Mouse (Mus musculus) embryonic fibroblast, embryonic 13.5 days (primary cell): ENCODE data around the gene Gpr157. TPM values are rescaled to one million over a fixed set of nuclear protein-coding genes. Genes with fewer than 3 reads are reported as not detected.

Source experiments
- H3K27ac ChIP-seq: 2 replicates; pipeline ENCODE4 v1.5.1; 2012; ENCODE audit warnings: low read length, control low read depth, inconsistent platforms; ENCODE audit not compliant: insufficient read depth
- H3K4me1 ChIP-seq: 2 replicates; pipeline ENCODE4 v1.6.1; 2011; ENCODE audit warnings: low read length; ENCODE audit not compliant: control insufficient read depth, insufficient read depth
- H3K4me3 ChIP-seq: 2 replicates; pipeline ENCODE4 v1.5.1; 2011; ENCODE audit warnings: mild to moderate bottlenecking, control low read depth, low read length; ENCODE audit not compliant: insufficient read depth
- CTCF ChIP-seq: IDR thresholded peaks from 2 replicates; pipeline ENCODE4 v1.5.1; 2011; ENCODE audit warnings: mild to moderate bottlenecking, control low read depth, low read length, moderate library complexity, borderline replicate concordance; ENCODE audit not compliant: insufficient read depth
- POLR2A ChIP-seq: IDR thresholded peaks from 2 replicates; pipeline ENCODE4 v1.6.1; 2011; ENCODE audit warnings: low read depth, mild to moderate bottlenecking, control low read depth, low read length, moderate library complexity
- polyA plus RNA-seq: library from polyadenylated mRNA; stranded (reverse); fragments of >200 nt; gene quantifications from 2 replicates; pipeline ENCODE4 v1.2.4, GENCODE M21; 2011; ENCODE audit warnings: low read depth; ENCODE audit not compliant: missing spikeins, insufficient read length

The Gpr157 gene
- polyA plus RNA-seq, 1 experiment: 2.3 TPM

DNA sequence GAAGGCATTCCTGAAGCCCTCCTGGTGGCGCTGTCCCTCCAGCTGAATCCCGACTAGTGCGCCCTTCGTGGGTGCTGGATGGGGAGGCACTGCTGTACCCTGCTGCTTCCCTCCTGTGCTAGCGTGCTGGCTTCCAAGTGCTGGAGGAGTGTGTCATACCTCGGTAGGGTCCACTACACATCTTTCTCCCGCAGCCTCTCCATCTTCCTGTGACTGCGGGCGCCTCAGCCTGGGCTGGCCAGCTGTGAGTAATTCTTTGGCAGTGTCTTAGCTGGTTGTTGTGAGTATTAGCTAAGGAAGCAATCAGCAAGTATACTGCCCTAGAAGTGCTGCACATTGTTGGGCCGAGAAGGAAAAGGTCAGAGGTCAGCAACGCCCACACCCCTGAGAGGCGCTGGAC lies 18.9 kb upstream of the Gpr157 start:
- H3K4me3 ChIP-seq: no peak overlapping the region
- 0 out of 2 replicates have a peak, but pooled peaks have one; percentile 4 for TF ChIP-seq CTCF
- no peak for TF ChIP-seq POLR2A
- peak overlapping the region; percentile 30 for H3K27ac ChIP-seq
- H3K4me1 ChIP-seq: peaks cover 4% of the 10 kb centered on the region

DNA sequence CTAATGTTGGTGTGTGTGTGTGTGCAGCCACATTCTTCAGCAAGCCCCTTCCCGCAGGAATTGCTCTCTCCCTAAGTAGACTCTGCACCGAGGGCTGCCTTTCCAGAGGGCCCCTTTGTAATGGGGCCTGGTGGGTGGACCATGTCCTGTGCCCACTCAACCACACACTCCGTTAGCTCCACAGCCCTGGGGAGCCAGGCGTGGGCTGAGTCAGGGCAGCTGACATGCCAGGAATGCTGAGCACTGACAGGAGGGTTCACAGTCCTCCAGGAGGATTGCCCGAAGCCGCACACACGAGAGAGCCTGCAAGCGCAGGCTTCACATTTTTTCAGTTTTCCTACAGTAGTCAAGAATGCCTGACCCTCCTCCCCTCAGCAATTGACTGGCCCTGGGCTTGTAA lies 17.0 kb upstream of the Gpr157 start:
- Histone ChIP-seq H3K27ac (peak overlapping the region; percentile 69), H3K4me1 (peaks cover 4% of the 10 kb centered on the region), H3K4me3 (no peak overlapping the region)
- TF ChIP-seq CTCF: no peak
- TF ChIP-seq POLR2A: no peak

DNA sequence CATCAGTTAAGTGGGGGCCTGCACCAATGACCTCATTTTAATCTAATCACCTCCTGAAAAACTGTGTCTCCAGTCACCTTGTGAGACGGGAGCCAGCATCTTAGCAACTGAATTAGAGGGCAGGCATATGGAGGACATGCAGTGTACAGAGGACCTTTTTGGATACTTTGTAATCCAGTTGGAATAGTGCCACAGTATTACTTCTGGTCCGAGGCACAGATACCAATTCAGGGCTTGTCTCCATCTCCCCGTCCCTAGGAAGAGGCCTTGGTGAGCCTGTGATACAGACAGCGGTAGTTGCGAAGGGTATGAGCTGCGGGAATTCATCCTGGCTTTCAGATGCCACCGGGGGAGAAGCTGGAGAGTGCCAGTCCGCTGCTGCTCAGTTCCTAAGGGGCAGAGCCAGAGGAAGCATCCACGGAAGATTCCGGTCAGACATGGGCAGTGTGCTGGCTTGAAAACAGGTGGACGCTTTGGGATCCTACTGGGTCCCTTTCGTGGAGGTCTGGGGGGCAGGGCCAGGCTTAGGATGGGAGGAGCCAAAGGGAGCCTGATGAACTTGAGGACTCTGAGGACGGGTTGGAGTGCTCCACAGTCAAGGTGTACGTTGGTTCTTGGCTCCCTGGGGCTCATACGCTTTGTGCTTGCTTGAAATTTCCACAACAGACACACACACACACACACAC lies 14.6 kb upstream of the Gpr157 start:
- Histone ChIP-seq H3K4me1 (peaks cover 4% of the 10 kb centered on the region), H3K27ac (no peak overlapping the region), H3K4me3 (no peak overlapping the region)
- TF ChIP-seq POLR2A (no peak), CTCF (no peak)

DNA sequence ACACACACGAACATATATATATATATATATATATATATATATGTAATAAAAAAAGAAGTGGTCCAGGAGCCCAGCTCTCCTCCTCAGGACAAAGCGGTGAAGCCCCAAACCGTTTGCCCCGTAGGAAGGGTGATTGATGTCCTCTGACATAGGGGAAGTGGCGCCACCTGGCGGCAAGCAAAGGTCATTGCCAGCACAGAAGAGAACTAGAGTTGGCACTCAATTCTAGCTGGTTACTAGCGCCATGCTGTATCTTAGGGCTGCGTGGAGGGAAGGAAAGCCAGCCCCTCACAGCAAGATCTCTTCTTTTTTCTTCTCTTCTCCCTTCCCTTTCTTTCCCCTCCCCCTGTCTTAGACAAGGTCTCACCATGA lies 14.1 kb upstream of the Gpr157 start:
- Histone ChIP-seq H3K4me1 (peaks cover 4% of the 10 kb centered on the region), H3K27ac (no peak overlapping the region), H3K4me3 (no peak overlapping the region)
- no peak for TF ChIP-seq POLR2A
- peak; percentile 85 for TF ChIP-seq CTCF

DNA sequence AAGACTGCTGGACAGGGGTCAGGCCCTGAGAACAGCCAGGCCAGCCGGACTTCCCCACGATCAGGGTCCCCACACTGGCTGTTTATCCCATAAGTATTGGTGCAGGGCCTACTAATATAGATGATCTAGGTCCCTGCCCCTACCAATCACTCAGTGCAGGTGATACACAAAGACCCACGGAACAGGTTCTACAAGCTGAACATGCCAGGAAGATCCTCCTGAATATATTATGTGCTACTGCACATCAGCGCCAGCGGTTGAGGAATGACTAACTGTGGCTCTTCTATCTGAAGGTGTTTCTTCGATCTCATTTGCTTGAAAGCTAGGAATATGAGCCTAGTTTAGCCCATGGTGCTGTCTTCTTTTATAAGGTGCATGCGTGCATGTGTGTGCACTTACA lies 11.8 kb upstream of the Gpr157 start:
- peak overlapping the region; percentile 4; the same call in 1 of the 2 replicates for H3K27ac ChIP-seq
- no peak overlapping the region for H3K4me3 ChIP-seq
- TF ChIP-seq CTCF (no peak), POLR2A (no peak)
- H3K4me1 ChIP-seq: no peaks in the 10 kb centered on the region

DNA sequence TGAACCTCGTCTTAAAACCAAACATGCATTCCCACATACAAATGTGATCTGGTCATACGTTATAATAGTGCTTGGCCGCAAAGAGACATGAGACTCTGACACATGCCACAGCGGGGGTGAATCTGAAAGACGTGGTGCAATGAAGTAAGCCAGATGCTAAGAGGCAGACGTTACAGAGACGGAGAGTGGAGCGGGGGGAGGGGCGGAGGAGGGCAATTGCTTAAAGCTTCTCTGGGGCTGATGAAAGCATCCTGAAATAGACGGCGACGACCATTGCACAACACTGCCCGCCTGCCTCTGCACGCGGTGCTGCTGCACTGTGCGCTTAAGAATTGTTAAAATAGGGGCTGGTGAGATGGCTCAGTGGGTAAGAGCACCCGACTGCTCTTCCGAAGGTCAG lies 11.0 kb upstream of the Gpr157 start:
- H3K4me1 ChIP-seq: no peaks in the 10 kb centered on the region
- H3K27ac ChIP-seq: peak overlapping the region; percentile 4; the same call in 1 of the 2 replicates
- TF ChIP-seq CTCF (no peak), POLR2A (no peak)
- no peak overlapping the region for H3K4me3 ChIP-seq

DNA sequence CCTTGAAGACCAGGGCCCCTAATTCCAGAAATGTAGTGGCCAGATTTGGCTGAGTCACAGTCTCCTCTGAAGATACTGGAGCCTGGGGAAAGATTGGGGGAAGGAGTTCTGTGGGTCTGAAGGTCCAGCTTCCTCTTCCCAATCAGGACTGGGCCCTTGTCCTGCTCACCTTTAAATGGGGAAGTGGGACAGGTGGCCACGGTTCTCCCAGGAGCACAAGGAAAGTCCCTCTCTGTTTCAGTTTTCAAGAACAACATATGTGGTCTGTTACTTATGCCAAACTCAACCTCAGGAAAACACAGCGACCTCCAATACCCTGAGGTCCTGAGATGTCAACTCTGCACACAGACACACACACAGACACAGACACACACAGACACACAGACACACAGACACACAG lies 8.5 kb upstream of the Gpr157 start:
- H3K4me1 ChIP-seq: no peaks in the 10 kb centered on the region
- H3K4me3 ChIP-seq: no peak overlapping the region
- H3K27ac ChIP-seq: no peak overlapping the region
- TF ChIP-seq CTCF (no peak), POLR2A (no peak)

DNA sequence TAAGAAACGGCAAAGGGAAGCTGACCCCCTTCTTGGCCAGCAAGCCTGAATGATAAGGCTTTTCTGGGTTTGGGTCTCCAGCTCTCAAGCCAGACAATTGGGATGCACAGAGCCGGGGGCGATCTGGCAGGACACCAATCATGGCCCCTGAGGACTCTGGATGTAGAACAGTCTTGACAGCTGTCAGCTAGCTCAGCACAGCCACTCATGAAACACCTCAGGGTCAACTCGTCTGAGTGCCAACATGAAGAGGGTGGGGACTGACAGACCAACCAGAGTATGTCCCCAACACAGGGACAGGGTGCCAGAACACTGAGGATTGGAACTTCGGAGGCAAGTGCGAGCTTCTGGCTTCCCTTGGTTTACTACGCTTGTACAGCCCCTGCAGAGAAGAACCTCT lies 7.9 kb upstream of the Gpr157 start:
- Histone ChIP-seq H3K4me1 (no peaks in the 10 kb centered on the region), H3K4me3 (no peak overlapping the region), H3K27ac (no peak overlapping the region)
- TF ChIP-seq POLR2A: no peak

DNA sequence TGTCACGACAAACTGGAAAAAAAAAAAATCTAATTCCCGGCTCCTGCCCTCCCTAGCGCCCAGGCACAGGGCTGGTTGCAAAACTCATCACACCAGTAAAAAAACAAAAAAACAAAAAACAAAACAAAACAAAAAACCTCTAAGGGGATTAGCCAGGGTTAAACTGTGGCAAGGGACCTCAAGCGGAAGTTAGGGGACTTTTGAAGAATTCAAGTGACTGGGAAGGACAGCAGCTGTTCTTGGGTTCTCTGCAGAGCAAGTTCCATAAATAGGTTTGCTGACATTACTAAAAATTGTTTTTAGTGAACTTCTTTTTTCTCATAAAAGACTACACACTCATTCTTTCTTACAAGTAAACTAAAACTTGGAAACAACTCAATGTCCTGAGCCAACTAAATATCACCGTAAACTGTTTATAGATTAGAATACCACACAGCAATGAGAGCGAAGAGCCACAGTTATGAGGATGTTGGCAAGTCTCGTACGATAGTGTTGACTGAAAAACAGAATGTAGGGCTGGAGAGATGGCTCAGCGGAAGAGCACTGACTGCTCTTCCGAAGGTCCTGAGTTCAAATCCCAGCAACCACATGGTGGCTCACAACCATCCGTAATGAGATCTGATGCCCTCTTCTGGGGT lies 6.7 kb upstream of the Gpr157 start:
- Histone ChIP-seq H3K27ac (no peak overlapping the region), H3K4me3 (no peak overlapping the region), H3K4me1 (no peaks in the 10 kb centered on the region)
- TF ChIP-seq POLR2A: no peak
- TF ChIP-seq CTCF: no peak

DNA sequence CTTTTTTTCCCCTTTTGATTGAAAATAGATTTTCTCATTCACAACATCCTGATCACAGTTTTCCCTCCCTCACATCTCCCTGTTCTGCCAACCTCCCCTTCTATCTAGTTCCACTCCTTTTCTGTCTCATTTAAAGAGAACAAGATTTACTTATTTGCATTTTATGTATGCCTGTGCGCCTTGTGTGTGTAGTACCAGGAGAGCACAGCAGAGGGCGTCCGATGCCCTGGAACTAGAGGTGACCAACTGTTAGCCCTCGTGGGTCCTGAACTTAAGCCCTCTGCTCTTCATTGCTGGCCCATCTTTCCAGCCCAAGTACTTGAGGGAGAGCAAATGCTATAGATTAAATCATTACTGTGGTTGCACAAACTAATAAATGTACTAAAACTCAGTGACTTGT lies 1.8 kb upstream of the Gpr157 start:
- Histone ChIP-seq H3K27ac (no peak overlapping the region), H3K4me1 (no peaks in the 10 kb centered on the region), H3K4me3 (no peak overlapping the region)
- no peak for TF ChIP-seq POLR2A
- peak; percentile 27; the same call in 1 of the 2 replicates for TF ChIP-seq CTCF

DNA sequence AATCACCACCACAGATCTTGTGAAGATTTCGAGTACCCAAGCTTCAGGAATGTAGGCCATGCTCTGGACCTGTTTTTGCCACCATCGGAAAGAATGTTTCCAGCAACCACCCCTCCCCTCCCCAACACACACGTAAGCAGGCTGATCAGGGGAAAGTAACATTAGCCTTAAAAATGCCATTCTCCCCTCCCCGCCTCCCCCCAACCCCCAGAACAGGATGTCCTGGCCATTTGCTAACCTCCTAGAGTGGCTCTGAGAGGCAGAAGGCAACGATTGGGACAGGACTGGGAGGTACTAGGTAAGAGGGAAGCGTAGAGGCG lies 364 bp upstream of the Gpr157 start:
- Histone ChIP-seq H3K4me1 (no peaks in the 10 kb centered on the region), H3K4me3 (0 out of 2 replicates have a peak overlapping the region, but pooled peaks have one; percentile 12), H3K27ac (no peak overlapping the region)
- TF ChIP-seq POLR2A (peak; percentile 77), CTCF (no peak)
